Mouse (Mus musculus) forebrain, embryonic 10.5 days (tissue): ENCODE measurements around the gene Thpo. TPM values are rescaled to one million over a fixed set of nuclear protein-coding genes. Genes with fewer than 3 reads are reported as not detected.

Experiments
- polyA plus RNA-seq: library from polyadenylated mRNA; unstranded; fragments of >200 nt; fragmentation: Nextera tagmentation; extraction: Ambion mirVana; gene quantifications from 2 replicates; pipeline ENCODE4 v1.2.1, GENCODE M21; 2016

Gene Thpo
- polyA plus RNA-seq, 1 experiment from 2014 or later = 0.31 TPM

Other genes starting within 250 kb of the Thpo start
- 158 and 160 TPM in 2 replicates for gene Eif2b5, start 235.7 kb downstream of the Thpo start, polyA plus RNA-seq
- 28.8 and 30.5 TPM in 2 replicates for gene Dvl3, start 217.5 kb downstream of the Thpo start, polyA plus RNA-seq
- gene Ap2m1, start 199.0 kb downstream of the Thpo start, polyA plus RNA-seq = 628 and 638 TPM in 2 replicates
- gene Abcf3, start 185.9 kb downstream of the Thpo start, polyA plus RNA-seq = 58.3 and 62.6 TPM in 2 replicates
- gene Vwa5b2, start 145.0 kb downstream of the Thpo start, polyA plus RNA-seq = 0.84 and 0.97 TPM in 2 replicates
- 43.3 and 44.1 TPM in 2 replicates for gene Eef1akmt4, start 122.9 kb downstream of the Thpo start, polyA plus RNA-seq
- not detected in 2 replicates for gene Gm49333, start 122.9 kb downstream of the Thpo start, polyA plus RNA-seq
- gene Alg3, start 122.8 kb downstream of the Thpo start, polyA plus RNA-seq = 61.9 and 62.6 TPM in 2 replicates
- 2.4 and 2.5 TPM in 2 replicates for gene Camk2n2, start 113.2 kb downstream of the Thpo start, polyA plus RNA-seq
- 4.3 and 5.1 TPM in 2 replicates for gene Ece2, start 104.7 kb downstream of the Thpo start, polyA plus RNA-seq
- 544 and 556 TPM in 2 replicates for gene Psmd2, start 82.9 kb downstream of the Thpo start, polyA plus RNA-seq
- gene Eif4g1, start 66.2 kb downstream of the Thpo start, polyA plus RNA-seq = 254 TPM in 2 replicates
- 6.3 and 7.1 TPM in 2 replicates for gene Fam131a, start 41.3 kb downstream of the Thpo start, polyA plus RNA-seq
- gene Polr2h, start 16.8 kb downstream of the Thpo start, polyA plus RNA-seq = 155 and 163 TPM in 2 replicates
- 11.4 and 12.5 TPM in 2 replicates for gene Clcn2, start 16.8 kb downstream of the Thpo start, polyA plus RNA-seq
- 0.87 and 1.2 TPM in 2 replicates for gene Chrd, start 1.4 kb downstream of the Thpo start, polyA plus RNA-seq